Mouse (Mus musculus) forebrain, embryonic 14.5 days (tissue): ENCODE data around the gene Bin2. TPM values are rescaled to one million over a fixed set of nuclear protein-coding genes. Genes with fewer than 3 reads are reported as not detected.

ENCODE experiments used
- ATAC-seq: fragments of 200-750 bp; cut with Nextera tagmentation; 2 replicates; pipeline ENCODE4 v1.8.0; 2017; ENCODE audit warnings: mild to moderate bottlenecking, moderate library complexity
- DNase-seq: peaks from one replicate; pipeline ENCODE4 v3.0.0-alpha.2; 2015; ENCODE audit warnings: low spot score
- H3K27ac ChIP-seq: fragments of 300-500 bp; sonication (generic); 2 replicates; pipeline ENCODE4 v1.5.1; 2014; ENCODE audit warnings: low read depth, mild to moderate bottlenecking, control low read depth, low read length, moderate library complexity
- H3K27me3 ChIP-seq: fragments of 300-500 bp; sonication (generic); replicated peaks from 2 replicates; pipeline ENCODE4 v1.6.1; 2014; ENCODE audit warnings: low read length, control low read depth, mixed read lengths; ENCODE audit not compliant: control insufficient read depth, insufficient read depth
- H3K36me3 ChIP-seq: fragments of 300-500 bp; sonication (generic); 2 replicates; pipeline ENCODE4 v1.6.1; 2014; ENCODE audit warnings: low read length, control low read depth; ENCODE audit not compliant: control insufficient read depth, insufficient read depth
- H3K4me1 ChIP-seq: fragments of 300-500 bp; sonication (generic); 2 replicates; pipeline ENCODE4 v1.6.1; 2014; ENCODE audit warnings: antibody characterized with exemption, low read length, control low read depth; ENCODE audit not compliant: control insufficient read depth, insufficient read depth
- H3K4me2 ChIP-seq: fragments of 300-500 bp; sonication (generic); 2 replicates; pipeline ENCODE4 v1.6.1; 2014; ENCODE audit warnings: mild to moderate bottlenecking, control low read depth, low read length
- H3K4me3 ChIP-seq: fragments of 300-500 bp; sonication (generic); 2 replicates; pipeline ENCODE4 v1.5.1; 2014; ENCODE audit warnings: low read depth, low read length, control low read depth
- H3K9ac ChIP-seq: fragments of 300-500 bp; sonication (generic); 2 replicates; pipeline ENCODE4 v1.6.1; 2014; ENCODE audit warnings: mild to moderate bottlenecking, low read length, control low read depth, moderate library complexity
- H3K9me3 ChIP-seq: fragments of 300-500 bp; sonication (generic); replicated peaks from 2 replicates; pipeline ENCODE4 v1.6.1; 2016; ENCODE audit warnings: low read length, control low read depth, mixed read lengths; ENCODE audit not compliant: control insufficient read depth
- WGBS: fragments of 180-500 bp; shearing (Covaris S2); extraction: QIAGEN DNeasy Blood & Tissue Kit; methylation state at CpG from one replicate; pipeline ENCODE4 v1.1.7; 2014; 5-methylcytosine and 5-hydroxymethylcytosine counted together
- polyA plus RNA-seq: library from polyadenylated mRNA; unstranded; fragments of >200 nt; fragmentation: Nextera tagmentation; extraction: Ambion mirVana; gene quantifications from 2 replicates; pipeline ENCODE4 v1.2.1, GENCODE M21; 2014

Gene Bin2
- polyA plus RNA-seq, 1 experiment from 2014 or later: 0.18 TPM

DNA sequence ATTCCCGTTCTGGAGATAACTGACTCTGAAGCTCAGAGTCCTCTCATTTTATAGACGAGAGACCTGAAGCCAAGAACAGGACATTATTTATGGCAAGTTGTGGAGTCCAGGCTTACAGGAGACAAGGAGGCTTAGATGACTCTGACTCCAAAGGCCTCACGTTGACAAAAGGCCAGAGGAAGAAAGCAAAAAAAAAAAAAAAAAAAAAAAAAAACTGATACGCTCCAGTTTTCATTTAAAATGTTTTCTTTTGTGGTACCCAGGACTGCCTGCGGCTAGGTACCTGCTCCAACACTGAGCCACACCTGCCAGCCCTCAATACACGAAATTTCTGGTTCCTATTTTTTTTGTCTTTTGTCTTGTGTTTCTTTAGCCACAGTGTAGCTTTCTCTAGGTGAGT, 1.9 kb downstream of the Bin2 start:
- DNase-seq: no peak
- Histone ChIP-seq H3K4me3 (no peak overlapping the region), H3K36me3 (no peaks in the 10 kb centered on the region), H3K9ac (no peak overlapping the region), H3K4me2 (no peak overlapping the region), H3K27me3 (no peaks in the 10 kb centered on the region), H3K4me1 (no peaks in the 10 kb centered on the region), H3K9me3 (no peaks in the 10 kb centered on the region), H3K27ac (no peak overlapping the region)
- ATAC-seq: no peak
- WGBS: 64% methylated on average over 6 of the region's 6 CpGs

DNA sequence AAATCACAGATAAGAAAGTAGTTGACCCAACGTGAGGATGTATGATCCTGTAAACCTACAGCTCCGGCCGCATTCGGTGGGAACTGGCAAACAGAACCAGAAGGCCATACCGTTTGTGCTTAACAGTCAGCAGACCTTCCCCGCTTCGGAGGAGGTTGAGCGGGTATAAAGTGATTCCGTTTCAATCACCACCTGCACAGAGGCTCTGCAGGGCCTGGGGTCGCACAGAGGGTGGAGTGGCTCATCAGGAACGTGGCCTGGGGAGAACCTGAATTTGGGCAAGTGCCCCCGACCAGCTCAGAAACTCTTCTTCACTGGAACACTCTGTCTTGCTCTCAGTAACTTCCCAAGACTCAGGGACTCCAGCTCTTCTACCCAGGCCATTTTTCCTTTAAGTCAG, 2.5 kb downstream of the Bin2 start:
- Histone ChIP-seq H3K27me3 (no peaks in the 10 kb centered on the region), H3K36me3 (no peaks in the 10 kb centered on the region), H3K4me2 (no peak overlapping the region), H3K9me3 (no peaks in the 10 kb centered on the region), H3K27ac (no peak overlapping the region), H3K4me3 (no peak overlapping the region), H3K4me1 (no peaks in the 10 kb centered on the region), H3K9ac (no peak overlapping the region)
- 45% methylated on average over 12 of the region's 12 CpGs for WGBS
- ATAC-seq: no peak
- DNase-seq: no peak

DNA sequence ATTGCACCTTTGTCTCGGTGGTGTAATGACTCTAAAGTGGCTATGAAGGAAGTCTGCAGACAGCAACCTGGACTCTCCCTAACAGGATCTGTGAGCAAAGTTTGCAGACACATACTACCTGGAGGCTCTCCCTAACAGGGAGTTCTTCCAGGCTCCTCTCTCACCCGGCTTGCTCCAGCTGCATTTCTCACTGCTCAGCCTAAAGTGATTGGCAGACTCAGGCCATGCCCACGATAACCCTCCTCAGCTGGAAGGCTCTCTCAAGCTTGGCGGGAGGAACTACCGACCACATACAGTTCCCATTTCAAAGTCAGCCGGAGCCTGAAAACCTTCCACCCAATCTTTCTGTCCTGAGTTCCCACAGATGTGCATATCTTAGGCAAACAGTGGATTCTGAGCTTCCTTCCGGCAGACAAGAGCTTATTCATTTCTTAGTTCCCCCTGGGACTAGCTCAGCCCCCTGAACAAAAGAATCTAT, 3.1 kb downstream of the Bin2 start:
- no peaks in the 10 kb centered on the region for H3K4me1 ChIP-seq
- H3K4me2 ChIP-seq: no peak overlapping the region
- WGBS: 10% methylated on average over 7 of the region's 7 CpGs
- H3K36me3 ChIP-seq: no peaks in the 10 kb centered on the region
- no peaks in the 10 kb centered on the region for H3K27me3 ChIP-seq
- DNase-seq (no peak), ATAC-seq (no peak)
- H3K27ac ChIP-seq: no peak overlapping the region
- no peaks in the 10 kb centered on the region for H3K9me3 ChIP-seq
- no peak overlapping the region for H3K4me3 ChIP-seq
- H3K9ac ChIP-seq: no peak overlapping the region

DNA sequence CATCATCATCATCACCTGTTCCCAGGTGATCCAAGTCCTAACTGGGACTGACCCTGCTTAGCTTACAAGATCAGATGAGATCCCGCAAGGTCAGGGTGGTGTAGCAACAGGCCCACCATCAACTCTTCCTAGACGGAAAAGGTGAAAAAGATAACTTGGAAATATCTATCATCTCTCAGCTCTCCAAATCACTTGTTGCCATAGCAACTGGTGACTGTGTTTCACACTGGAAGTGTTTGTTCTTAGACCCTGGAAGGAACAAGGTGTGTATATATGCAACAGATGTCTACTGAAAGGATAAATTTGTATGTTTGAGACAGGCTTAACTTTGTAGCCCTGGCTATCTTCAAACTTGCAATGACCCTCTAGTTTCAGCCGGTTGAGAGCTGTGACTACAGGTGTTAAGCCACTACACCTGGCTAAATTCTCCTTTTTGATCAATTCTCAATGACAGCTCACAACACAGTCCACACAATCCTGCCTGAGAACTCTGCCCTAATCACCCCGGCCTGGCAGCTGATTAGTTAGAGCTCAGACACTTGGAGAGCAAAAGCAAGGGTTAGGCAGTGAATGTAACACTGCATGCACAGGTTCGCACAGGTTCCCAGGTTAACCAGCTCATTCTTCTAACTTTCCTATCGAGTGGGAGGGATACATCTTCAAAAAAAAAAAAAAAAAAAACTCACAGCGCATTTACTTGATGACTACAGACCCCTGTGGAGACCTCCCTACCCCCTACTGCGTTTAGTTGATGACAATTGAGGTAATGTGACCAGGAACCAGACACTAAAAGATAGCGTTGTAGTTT, 3.7 kb downstream of the Bin2 start:
- WGBS: 42% methylated on average over 9 of the region's 9 CpGs
- Histone ChIP-seq H3K9ac (no peak overlapping the region), H3K4me3 (no peak overlapping the region), H3K9me3 (no peaks in the 10 kb centered on the region), H3K27me3 (no peaks in the 10 kb centered on the region), H3K27ac (no peak overlapping the region), H3K36me3 (no peaks in the 10 kb centered on the region), H3K4me2 (no peak overlapping the region), H3K4me1 (no peaks in the 10 kb centered on the region)
- ATAC-seq (no peak), DNase-seq (peak; percentile 31)

DNA sequence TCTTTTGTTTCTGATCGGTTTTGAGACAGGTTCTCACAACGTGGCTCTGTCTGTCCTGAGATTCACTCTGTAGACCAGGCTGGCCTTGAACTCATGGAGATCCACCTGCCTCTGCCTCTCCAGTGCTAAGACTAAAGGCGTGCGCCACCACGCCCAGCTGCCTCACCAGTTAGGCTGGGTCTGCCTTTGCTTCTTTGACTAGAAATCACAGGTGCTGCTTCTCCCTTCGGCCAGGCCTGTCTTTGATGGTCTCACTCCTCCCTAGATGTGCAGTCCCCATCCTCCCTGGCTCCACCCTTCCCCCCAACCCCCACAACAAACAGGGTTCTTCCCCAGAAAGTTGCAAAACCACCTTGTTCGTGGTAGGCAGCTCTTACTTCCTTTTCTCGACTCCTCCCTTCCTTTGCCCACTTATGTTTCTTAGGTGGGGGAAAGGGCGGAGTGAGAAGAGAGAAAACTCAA, 4.5 kb downstream of the Bin2 start:
- Histone ChIP-seq H3K9me3 (no peaks in the 10 kb centered on the region), H3K36me3 (no peaks in the 10 kb centered on the region), H3K4me1 (no peaks in the 10 kb centered on the region), H3K4me2 (no peak overlapping the region), H3K27me3 (no peaks in the 10 kb centered on the region), H3K4me3 (no peak overlapping the region), H3K9ac (no peak overlapping the region), H3K27ac (no peak overlapping the region)
- no peak for ATAC-seq
- no peak for DNase-seq
- 81% methylated on average over 9 of the region's 9 CpGs for WGBS

DNA sequence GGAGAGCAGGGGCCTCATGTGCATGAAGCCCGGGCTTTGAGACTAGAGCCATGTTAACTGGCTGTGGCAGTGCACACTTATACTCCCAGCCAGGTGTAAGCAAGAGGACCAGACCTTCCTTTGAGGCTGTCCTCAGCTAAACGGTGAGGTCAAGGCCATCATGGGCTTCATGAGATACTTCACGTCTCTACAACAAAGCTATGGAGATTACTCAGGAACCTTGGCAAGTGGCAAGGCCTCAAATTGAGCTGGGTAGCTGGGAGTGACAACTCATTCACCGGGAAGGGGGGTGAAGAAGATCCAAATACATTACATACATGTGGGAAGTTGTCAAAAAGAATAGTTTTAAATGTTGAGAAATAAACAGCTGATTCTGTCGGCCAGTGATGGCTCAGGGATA, 8.5 kb downstream of the Bin2 start:
- no peaks in the 10 kb centered on the region for H3K9me3 ChIP-seq
- H3K27ac ChIP-seq: no peak overlapping the region
- WGBS: 87% methylated on average over 5 of the region's 5 CpGs
- no peak for ATAC-seq
- H3K4me1 ChIP-seq: no peaks in the 10 kb centered on the region
- no peak overlapping the region for H3K9ac ChIP-seq
- H3K36me3 ChIP-seq: no peaks in the 10 kb centered on the region
- H3K27me3 ChIP-seq: no peaks in the 10 kb centered on the region
- no peak overlapping the region for H3K4me3 ChIP-seq
- no peak for DNase-seq
- H3K4me2 ChIP-seq: no peak overlapping the region

DNA sequence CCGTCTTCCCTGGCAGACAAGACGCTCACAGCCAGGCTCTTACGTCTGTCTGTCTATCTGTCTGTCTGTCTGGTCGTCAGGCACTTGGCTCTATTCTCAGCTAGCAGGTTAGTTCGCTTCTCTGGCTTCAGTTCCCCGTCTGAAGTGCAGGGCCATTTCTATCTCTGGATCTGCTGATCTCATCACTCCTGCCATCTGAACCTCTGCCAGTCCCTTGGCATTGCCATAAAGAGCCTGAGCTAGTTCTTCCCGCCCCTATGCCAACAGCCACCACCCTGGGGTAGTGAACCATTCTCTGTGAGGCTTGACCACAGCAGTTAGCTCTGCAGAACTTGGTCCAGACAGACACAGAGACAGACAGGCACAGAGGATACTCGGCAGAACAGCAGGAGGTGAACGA, 9.0 kb downstream of the Bin2 start:
- Histone ChIP-seq H3K27ac (no peak overlapping the region), H3K4me2 (no peak overlapping the region), H3K36me3 (no peaks in the 10 kb centered on the region), H3K9ac (no peak overlapping the region), H3K27me3 (no peaks in the 10 kb centered on the region), H3K9me3 (no peaks in the 10 kb centered on the region), H3K4me3 (no peak overlapping the region), H3K4me1 (no peaks in the 10 kb centered on the region)
- 81% methylated on average over 9 of the region's 9 CpGs for WGBS
- ATAC-seq (no peak), DNase-seq (no peak)

DNA sequence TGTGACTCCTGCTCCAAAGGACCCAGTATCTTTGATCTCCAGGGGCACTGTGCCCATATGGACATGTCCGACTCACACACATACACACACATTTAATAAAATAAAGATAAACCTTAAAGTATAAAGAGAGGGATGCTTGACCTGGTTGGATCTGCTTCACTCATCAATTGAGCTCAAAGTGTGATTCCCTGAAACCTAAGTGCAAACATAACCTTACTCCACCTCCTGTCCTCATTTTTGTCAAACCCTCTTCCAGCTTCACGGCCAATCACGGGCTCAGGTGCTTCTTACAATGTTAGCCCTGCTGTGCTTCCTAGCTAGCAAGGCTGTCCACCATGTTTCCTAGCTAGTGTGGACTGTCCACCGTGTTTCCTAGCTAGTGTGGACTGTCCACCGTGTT, 14.2 kb downstream of the Bin2 start:
- no peak for ATAC-seq
- Histone ChIP-seq H3K4me3 (no peak overlapping the region), H3K9me3 (no peaks in the 10 kb centered on the region), H3K36me3 (no peaks in the 10 kb centered on the region), H3K4me2 (no peak overlapping the region), H3K27ac (no peak overlapping the region), H3K4me1 (no peaks in the 10 kb centered on the region), H3K27me3 (no peaks in the 10 kb centered on the region), H3K9ac (no peak overlapping the region)
- DNase-seq: no peak
- WGBS: 88% methylated on average over 5 of the region's 5 CpGs

DNA sequence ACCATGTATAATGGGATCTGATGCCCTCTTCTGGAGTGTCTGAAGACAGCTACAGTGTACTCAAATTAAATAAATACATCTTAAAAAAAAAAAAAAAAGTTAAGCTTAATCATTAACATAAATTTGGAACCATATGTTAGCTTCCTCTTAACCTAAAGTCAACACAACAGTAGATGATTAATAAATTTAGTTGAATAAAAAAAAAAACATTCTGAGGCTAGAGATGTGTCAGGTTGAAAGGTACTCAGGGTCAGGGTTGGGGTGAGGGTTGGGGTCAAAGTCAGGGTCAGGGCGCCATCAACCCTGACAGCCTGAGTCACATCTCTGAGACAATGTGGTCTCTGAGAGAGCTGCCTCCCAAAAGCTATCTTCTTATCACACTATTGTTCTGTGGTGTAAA, 15.1 kb downstream of the Bin2 start:
- Histone ChIP-seq H3K4me2 (no peak overlapping the region), H3K27ac (no peak overlapping the region), H3K9me3 (no peaks in the 10 kb centered on the region), H3K27me3 (no peaks in the 10 kb centered on the region), H3K9ac (no peak overlapping the region), H3K4me1 (no peaks in the 10 kb centered on the region), H3K4me3 (no peak overlapping the region), H3K36me3 (no peaks in the 10 kb centered on the region)
- DNase-seq: no peak
- 85% methylated on average over 1 of the region's 1 CpGs for WGBS
- ATAC-seq: no peak
